Mouse (Mus musculus): ENCODE data around the gene Olfr15.
"Not testable (repeated sequence)": the region's sequence is repeated elsewhere in the genome, so short reads cannot be mapped to it uniquely, and the experiment has no call there.

The Olfr15 gene

DNA sequence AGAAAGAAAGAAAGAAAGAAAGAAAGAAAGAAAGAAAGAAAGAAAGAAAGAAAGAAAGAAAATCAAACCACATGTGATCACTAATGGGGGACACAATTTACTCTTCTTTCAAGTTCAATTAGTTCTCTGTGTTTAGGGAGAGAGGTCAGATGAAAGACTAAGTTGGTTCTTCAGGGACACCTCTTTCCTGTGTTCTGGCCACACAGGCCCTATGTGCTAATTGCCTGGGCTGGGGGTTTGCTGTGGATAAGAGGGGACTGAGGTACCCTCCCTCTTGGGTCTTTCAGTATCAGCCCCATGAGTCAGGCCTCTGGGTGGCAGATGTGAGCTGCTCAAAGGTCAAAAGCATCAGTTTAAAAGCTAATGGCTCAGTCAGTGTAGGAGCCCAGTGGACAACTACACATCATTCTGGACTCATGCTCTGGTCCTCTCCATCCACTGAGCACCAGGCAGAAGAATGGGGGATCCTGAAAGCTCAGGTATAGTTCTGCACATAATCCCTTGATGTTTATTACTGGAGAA lies at the start of gene Olfr15:
Gene Olfr15, plus strand, starts transcription at position 291 of the 522 bp plus-strand sequence.
- DNase-seq (ENCODE audit: low spot score): no peak

DNA sequence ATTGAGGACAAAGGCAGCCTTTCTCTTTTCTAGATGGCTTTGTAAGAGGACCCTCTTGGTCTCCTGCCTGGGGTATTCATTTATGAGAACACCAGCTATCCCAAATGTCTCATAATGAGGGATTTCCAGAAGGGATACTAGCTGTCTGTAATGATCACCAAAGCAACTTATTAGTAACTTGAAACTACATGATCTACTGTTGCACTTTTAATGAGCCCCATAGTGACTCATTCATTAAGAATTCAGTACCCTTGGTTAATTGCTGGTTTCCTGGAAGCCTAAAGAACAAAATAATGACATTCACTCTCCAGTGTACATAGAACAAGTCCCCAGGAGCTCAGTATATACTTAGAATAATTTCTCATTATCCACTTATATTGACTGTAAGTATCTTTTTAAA lies 49.4 kb upstream of the Olfr15 start:
- DNase-seq (ENCODE audit: low spot score): no peak

DNA sequence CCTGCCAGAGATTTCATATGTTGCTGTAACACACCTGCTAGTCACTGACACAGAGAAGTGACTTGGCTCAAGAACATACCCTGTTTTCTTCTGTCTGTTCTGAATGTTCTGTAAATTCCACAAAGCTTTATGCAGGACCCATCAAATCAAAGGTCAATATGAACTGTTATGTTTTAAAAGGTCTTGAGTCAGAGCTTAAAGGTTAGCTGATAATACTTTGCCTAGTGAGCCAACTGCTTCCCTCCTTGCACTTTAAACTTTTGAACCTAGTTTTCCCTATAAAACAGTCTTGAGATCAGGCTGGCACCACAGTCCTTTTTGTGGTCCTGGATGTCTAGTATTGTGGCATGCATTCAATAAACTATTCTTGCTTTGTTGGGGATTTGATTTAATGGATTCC lies 42.3 kb upstream of the Olfr15 start:
- DNase-seq (ENCODE audit: low spot score): no peak

DNA sequence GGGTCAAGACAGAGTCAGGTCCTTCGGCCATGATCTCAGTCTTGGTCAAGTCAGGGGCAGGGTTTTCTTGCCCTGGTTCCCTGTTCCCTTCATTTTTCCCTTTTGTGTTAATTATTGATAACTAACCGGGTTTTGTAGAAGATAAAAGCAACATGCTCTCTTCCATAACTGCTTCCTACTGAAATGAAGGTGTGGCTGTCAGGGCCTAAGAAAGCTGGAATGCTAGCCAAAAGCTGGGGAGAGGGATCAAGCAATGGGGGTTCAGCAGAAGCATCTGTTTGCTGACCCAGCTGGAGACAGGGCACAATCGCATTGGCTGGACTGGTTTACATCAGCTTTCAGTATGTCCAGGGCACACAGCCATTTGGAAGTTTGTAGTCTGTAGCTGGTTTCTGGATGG lies 22.5 kb upstream of the Olfr15 start:
- DNase-seq (ENCODE audit: low spot score): no peak

DNA sequence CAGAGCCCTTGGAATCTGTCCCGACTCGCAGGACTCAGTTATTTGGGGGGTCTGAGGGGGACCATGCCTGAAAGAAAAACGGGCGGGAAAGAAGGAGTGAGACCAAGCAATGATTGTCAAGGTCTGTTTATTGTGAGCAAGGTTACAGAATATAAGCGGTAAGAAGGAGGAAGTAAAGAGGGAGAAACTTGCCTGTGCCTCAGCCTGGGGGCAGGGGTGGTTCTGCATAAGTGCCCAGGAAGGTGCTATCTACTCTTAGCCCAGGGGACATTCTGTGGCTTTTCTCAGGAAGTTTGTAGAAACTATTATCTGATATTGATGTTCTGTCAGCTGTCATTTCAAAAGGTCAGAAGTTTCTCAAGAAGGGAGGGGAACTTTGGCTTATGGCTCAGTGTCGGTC lies 16.0 kb upstream of the Olfr15 start:
- DNase-seq (ENCODE audit: low spot score): not testable (repeated sequence)

DNA sequence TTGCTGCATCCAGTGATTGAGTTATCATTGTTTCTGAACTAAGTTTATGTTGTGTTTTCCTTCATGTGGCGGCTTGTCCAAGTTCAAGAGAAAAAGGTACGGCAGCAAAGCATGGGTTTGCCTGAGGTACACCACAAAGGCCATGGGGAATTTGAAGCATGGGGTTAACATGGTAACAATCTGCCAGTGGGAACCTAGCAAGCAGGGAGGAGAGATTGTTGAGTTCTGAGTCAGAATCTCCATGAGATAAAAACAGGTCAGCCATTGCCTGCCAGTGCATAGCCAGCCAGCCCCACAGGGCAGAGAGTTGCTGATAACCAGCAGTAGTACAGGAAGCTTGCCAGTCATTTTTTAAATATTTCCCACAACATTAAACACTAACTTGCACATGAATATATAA lies 10.5 kb upstream of the Olfr15 start:
- DNase-seq (ENCODE audit: low spot score): no peak

DNA sequence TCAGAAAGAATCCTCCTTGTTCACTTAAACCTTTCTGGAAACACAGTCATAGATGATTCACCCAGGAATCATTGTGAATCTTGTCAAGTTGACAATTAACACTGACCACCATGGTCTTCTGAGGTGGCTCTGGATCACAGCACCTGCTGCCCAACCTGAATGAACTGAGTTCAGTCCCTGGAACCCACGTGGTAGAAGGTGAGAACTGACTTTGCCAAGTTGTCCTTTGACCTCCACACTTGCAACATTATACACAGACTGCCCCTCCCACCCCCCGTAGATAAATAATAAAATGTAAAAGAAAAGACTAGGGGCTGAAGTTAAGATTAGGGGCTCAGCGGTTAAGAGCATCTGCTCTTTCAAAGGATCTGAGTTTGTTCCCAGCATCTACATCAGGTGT lies 2.7 kb upstream of the Olfr15 start:
- no peak for DNase-seq (ENCODE audit: low spot score)

DNA sequence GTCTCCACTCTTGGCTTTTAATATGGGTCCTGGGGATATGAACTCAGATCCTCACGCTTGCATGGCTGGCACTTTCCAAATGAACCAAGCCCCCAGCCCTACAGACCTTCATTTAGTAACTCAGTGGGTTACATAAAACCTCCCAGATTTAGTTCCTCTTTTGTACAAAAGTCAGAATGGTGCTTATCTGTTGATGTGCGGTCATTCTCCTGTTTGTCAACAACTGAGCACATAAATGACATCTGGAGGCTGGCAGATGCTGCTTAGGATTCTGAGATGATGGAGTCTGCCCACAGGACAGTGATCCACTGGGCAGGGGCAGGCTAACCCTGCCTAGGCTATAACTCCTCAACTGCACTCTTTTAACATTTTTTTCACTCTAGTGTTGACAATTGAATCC lies 951 bp upstream of the Olfr15 start:
- DNase-seq (ENCODE audit: low spot score): no peak

DNA sequence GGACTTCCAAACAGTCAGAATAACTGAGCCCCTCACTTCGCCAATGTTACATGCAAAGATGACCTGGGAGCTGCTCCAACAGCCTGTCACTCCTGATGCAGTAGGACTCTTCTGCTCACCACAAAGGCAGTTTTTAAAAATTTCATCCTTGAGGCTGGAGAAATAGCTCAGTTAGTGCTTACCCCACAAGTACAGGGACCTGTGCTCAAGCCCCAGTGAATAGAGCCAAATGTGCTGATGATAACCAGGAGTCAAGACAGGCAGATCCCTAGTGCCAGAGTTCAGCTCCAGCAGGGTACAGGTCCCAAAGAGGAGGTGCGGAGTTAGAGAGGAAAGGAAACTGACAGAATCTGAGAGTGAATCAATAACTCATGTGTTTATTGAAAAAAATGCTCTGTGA lies 4.8 kb downstream of the Olfr15 start:
- DNase-seq (ENCODE audit: low spot score): no peak

DNA sequence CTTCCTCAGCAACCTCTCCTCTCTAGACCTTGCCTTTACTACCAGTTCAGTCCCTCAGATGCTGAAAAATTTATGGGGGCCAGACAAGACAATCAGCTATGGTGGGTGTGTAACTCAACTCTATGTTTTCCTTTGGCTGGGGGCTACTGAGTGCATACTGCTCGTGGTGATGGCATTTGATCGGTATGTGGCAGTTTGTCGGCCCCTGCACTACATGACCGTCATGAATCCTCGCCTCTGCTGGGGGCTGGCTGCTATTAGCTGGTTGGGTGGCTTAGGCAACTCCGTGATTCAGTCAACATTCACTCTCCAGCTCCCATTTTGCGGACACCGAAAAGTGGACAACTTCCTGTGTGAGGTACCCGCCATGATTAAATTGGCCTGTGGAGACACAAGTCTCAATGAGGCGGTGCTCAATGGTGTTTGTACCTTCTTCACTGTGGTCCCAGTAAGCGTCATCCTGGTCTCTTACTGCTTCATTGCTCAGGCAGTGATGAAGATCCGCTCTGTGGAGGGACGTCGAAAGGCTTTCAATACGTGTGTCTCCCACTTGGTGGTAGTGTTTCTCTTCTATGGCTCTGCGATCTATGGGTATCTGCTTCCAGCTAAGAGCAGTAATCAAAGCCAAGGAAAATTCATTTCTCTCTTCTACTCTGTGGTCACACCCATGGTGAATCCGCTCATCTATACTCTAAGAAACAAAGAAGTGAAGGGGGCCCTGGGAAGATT lies 8.6 kb downstream of the Olfr15 start:
- DNase-seq (ENCODE audit: low spot score): no peak

DNA sequence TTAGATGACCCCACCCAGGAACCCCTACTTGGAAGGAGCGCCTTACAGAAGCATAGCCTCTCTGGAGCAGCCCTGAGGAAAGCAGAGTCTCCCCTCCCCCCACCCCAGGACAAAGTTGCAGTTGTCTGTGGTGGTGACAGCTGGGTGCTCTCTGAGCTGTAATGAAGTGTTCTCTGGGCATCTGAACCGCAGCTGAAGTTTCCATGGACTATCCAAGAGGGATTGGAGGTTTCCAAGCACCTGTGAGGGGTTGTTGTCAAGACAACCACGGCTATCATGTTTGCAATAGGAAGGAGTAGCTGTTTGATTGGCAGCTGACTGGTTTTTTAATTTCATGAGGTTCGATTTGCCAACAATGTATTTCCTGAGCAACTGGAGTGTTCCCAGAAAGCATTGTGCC lies 12.3 kb downstream of the Olfr15 start:
- no peak for DNase-seq (ENCODE audit: low spot score)

DNA sequence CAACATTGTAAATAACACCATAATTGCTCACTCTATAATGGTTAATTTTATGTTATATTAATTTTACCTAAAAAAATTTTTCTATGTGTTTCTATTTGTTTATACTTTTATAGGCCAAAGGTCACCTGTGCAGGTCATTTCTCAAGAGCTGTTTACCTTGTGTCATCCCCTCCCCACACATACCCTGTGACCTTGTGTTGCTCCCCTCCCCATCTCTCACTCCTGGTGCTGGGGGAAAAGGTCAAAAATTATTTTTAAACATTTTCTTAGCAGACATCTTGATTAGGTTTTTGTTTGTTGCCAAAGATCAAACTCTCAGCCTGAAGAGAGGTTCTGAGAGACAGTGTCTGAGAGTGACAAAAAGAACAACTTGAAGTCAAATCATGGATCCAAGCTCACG lies 13.1 kb downstream of the Olfr15 start:
- no peak for DNase-seq (ENCODE audit: low spot score)

DNA sequence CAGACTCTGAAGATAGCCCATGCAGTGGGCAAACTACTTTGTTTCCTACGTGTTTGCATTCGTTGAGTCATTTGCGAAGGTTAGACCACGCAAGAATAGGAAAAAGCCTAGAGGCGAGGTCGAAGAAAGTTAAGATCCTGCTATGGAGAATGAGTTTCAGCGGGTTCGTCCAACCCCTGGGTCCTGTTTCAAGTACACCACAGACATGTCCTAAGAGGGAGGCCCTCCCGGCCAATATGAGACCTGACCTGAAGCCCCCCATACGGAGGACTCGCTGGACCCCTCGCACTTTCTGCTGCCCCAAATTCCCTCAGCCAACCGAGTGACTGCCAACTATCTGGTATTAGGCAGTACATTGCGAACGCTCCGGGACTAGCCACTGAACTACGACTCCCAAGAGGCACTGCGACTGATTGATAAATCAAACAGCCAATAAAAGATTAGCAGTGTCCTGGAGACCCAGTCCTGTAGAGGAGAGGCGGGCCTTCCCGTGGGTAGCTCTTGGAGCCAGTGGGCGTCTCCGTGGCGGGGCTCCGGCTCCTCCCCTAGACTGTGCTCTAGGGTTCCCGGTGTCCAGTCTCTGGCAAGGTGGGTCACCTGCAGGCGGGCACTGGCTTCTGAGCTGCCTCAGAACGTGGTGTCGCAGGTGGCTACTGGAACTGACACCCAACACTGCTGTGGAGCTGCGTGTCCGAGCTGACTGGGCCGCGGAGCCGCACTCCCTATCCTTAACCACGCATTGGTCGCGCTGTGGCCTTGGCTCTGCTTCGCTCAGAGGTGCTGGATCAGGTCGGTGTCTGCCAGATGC lies 16.2 kb downstream of the Olfr15 start, which contains the start of gene Zfp174:
Gene Zfp174, plus strand, starts transcription at position 558 of the 808 bp plus-strand sequence.
- peak; percentile 96 for DNase-seq (ENCODE audit: low spot score)

DNA sequence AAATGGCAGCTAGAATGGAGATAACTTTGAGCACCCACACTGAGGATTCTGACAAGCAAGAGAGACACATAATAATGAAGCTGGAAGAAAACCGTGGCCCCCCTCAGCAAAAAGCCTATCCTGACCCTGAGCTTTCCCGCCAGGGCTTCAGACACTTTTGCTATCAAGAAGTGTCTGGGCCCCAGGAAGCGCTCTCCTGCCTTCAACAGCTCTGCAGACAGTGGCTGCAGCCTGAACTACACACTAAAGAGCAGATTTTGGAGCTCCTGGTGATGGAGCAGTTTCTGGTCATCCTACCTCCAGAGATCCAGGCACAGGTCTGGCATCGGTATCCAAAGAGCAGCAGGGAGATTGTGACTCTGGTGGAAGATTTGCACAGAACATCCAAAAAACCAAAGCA lies 17.2 kb downstream of the Olfr15 start:
- DNase-seq (ENCODE audit: low spot score): no peak

DNA sequence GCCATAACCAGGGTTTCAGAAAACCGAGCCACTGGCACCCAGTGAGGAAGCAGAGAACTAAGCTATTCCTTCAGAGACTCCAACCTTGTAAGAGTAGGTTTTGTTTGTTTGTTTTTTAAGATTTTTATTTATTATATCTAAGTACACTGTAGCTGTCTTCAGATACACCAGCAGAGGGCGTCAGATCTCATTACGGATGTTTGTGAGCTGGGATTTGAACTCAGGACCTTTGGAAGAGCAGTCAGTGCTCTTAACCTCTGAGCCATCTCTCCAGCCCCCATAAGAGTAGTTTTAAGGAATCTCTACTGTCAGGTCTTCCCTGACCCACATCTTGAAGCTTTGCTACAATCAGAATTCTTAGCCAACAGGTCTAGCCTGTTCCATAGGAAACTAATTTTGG lies 17.7 kb downstream of the Olfr15 start:
- no peak for DNase-seq (ENCODE audit: low spot score)

DNA sequence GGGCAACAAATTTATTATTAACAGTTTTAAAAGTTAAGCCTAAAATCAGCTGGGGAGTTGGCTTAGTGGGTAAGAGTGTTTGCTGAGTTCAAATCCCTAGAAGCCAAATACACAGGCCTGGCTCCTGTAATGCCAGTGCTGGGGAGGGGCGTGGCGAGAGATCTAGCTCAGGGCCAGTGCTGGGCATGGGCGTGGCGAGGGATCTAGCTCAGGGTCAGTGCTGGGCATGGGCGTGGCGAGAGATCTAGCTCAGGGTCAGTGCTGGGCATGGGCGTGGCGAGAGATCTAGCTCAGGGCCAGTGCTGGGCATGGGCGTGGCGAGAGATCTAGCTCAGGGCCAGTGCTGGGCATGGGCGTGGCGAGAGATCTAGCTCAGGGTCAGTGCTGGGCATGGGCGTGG lies 20.6 kb downstream of the Olfr15 start:
- not testable (repeated sequence) for DNase-seq (ENCODE audit: low spot score)

DNA sequence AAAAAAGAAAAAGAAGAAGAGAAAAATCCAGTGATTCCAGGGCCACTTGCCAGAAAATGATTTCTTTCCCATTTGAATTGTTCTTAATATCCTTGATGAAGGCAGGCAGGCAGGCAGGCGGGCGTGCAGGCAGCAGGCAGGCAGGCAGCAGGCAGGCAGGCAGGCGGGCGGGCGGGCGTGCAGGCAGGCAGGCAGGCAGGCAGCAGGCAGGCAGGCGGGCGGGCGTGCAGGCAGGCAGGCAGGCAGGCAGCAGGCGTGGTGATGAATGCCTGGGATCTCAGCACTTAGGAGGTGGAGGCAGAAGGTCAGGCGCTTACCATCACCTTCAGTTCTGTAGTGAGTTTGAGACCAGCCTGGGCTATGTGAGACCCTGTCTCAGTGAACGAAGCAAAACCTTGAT lies 21.9 kb downstream of the Olfr15 start:
- DNase-seq (ENCODE audit: low spot score): no peak

DNA sequence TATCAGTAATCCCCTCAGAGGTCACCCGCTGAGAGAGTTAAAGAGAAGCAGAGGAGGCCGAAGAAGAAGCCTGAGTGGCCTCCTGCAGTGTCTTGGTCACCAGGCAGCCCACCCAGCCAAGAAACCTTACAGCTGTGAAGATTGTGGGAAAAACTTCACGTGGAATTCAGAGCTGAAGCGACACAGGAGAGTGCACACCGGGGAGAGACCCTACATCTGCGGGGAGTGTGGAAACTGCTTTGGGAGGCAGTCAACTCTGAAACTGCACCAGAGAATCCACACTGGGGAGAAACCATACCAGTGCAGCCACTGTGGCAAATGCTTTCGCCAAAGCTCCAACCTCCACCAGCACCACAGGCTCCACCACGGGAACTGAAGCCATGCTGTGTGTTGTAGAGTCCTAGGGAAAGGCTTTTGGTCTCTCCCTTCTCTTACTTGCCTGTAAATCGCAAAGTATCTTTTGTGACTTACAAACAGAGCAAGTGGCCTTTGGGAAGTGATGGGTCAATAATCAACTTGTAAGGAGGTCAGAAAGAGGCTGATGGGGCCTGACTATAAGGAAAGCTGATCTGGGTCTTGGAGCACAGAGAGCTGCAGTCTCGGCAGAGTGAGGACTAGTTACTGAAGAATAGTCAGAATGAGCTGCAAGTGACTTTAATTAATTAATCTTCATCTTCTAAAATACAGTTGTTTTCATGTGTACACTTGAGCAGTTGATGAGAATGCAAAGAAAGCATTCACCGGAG lies 23.9 kb downstream of the Olfr15 start:
- no peak for DNase-seq (ENCODE audit: low spot score)

DNA sequence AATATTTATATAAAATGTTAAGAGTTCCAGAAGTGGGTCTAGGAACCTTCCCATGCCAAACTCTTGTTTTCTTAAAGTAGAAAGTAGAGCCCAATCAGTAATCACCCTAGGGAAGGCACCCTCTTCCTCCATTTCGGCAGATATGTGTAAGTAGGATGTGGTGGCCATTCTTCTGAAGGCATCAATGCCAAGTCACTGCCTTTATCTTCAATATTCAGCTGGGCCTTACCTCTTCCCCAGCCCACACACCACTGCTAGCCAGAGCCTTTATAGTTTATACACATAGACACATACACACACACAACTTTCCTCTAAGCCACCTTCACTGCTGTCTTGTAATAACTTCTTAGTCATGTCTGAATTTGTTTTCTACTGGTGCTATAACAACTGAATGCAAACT lies 25.1 kb downstream of the Olfr15 start:
- no peak for DNase-seq (ENCODE audit: low spot score)

DNA sequence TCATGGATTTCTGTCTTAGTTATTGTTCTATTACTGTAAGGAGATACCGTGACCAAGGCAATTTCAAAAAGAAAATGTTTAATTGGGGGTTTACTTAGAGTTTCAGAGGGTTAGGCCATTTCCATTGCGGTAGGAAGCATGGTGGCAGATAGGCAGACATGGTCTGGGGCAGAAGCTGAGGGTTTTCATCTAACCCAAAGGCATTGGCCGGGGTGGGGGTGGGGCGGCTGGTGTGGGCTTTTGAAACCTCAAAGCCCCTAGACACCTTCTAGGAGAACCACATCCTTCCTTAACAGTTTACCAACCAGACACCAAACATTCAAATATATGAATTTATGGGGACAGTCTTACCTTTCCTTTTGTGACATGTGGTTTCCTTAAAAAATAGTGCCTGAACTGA lies 28.6 kb downstream of the Olfr15 start:
- no peak for DNase-seq (ENCODE audit: low spot score)

DNA sequence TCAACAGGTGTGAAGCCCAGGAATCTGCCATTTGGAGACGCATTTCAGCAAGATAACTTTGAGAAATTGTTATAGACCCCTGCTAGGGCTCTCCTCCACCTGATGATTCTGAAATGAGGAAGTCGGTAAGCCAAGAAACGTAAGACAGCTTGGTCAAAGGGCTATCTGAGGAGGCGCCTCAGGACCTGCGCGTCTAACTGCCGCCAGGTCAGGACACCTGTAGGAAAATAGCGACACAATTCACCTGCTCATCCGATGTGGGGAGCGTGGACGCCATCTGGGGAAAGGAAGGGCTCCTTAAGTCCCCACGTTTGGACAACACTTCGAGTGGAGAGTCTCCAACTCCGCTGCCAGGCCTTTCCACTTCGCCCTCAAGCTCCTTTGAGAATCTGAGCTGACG lies 41.1 kb downstream of the Olfr15 start:
- DNase-seq (ENCODE audit: low spot score): no peak

DNA sequence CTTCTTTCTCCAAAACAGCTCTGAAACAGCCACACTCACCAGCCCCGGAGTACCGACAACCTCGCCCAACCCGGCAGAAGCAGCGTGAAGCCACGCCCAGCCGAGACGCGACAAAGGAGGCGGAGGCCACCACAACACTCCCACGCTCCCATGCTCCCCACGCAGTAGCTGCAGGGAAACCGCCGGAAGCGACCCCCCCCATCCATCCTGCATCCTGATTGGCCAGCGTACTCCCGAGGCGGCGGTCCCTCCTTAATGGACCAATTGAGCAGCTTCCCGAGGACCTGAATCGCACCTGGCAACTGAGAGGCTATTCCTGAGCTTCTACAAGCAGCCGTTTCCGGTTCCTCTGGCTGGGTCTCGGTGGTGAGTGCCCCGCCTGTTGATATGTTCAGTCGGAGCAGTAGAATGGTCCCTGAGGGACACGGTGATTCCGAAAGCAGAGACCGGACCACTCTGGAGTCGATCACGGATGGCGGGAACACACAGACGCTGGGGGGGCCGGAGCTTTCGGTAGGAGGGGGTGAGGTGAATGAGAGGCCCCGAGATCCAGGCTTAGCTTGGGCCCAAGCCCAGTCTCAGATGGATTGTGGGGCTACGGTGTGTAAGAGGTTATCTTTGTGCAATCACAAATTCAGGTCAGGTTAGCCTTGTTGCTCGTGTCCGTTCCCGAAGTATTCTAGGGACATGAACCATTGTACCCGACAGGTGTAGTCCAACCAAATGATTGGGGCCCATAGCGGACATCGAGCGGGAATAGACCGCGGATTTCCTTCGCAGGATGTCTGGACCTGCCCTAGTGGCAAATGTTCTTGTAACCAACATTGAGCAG lies 41.8 kb downstream of the Olfr15 start, which contains the start of gene Naa60:
Gene Naa60, plus strand, starts transcription at position 160 of the 832 bp plus-strand sequence.
- peak; percentile 77 for DNase-seq (ENCODE audit: low spot score)
